9 mouse cellular contexts compared by ENCODE assay signal in the genomic region with DNA sequence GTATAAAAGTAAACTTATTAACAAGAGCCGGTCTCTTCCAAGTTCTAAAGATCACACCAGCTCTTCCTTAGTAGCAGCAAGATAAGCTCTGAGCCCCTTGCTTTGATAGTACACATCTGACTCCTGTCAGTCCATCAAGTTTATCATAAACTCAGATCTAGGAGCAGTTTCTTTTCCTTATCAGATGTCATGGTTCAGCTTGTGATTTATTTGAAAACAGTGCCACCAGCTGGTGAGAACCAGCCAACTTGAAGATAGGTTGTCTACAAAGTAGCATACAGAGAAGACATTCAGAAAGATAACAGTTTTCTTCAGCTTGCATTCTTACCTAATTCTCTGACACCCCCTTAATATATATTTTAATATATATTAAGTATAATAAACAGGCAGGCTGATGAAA. TPM values are rescaled to one million over a fixed set of nuclear protein-coding genes. Genes with fewer than 3 reads are reported as not detected.
DNase-seq lines count a peak whose midpoint lies in the region; ATAC-seq lines count a peak whose summit lies in the region.
"Had no signal": no experiment of that assay in that cellular context is flagged by ENCODE, and none has a peak within 500 bp of the region (broad histone marks: within the 10 kb centered on the region; RNA-seq: fewer than 3 reads in every experiment).

No protein-coding gene starts in this region.

- H3K4me2 ChIP-seq in forebrain, embryonic 16.5 days (ENCODE audit: low read length) = no peak overlapping the region
- H3K4me2 ChIP-seq in forebrain, embryonic 13.5 days = no peak overlapping the region
- H3K4me2 ChIP-seq: midbrain, embryonic 12.5 days had no signal

- ATAC-seq in forebrain, embryonic 16.5 days = 0 out of 2 replicates have a peak, but pooled peaks have one; percentile 33
- ATAC-seq in forebrain, embryonic 13.5 days = no peak

- H3K4me3 ChIP-seq in forebrain, embryonic 16.5 days (replicated peaks; ENCODE audit: low read length) = no peak overlapping the region
- no peak overlapping the region for H3K4me3 ChIP-seq in forebrain, embryonic 13.5 days
- H3K4me3 ChIP-seq: midbrain, embryonic 12.5 days had no signal

- no peaks in the 10 kb centered on the region for H3K27me3 ChIP-seq in forebrain, embryonic 16.5 days (replicated peaks; ENCODE audit: control insufficient read depth, insufficient read depth, low read length)
- H3K27me3 ChIP-seq in forebrain, embryonic 13.5 days = no peaks in the 10 kb centered on the region
- H3K27me3 ChIP-seq: midbrain, embryonic 12.5 days had no signal

- H3K36me3 ChIP-seq in forebrain, embryonic 16.5 days (ENCODE audit: control insufficient read depth, insufficient read depth) = 0 out of 2 replicates have a peak, but pooled peaks cover 2% of the 10 kb centered on the region
- H3K36me3 ChIP-seq in forebrain, embryonic 13.5 days (ENCODE audit: poor library complexity, severe bottlenecking) = peaks cover 31% of the 10 kb centered on the region

- H3K9me3 ChIP-seq in forebrain, embryonic 16.5 days (ENCODE audit: control insufficient read depth, low read length) = no peaks in the 10 kb centered on the region
- H3K9me3 ChIP-seq in forebrain, embryonic 13.5 days (replicated peaks) = no peaks in the 10 kb centered on the region
- H3K9me3 ChIP-seq: midbrain, embryonic 12.5 days had no signal

- 0 out of 2 replicates have a peak, but pooled peaks cover 3% of the 10 kb centered on the region for H3K4me1 ChIP-seq in forebrain, embryonic 16.5 days (replicated peaks; ENCODE audit: control insufficient read depth, insufficient read depth, low read length)
- peaks cover 9% of the 10 kb centered on the region for H3K4me1 ChIP-seq in forebrain, embryonic 13.5 days

- 84% methylated on average over 1 of the region's 1 CpGs for WGBS in forebrain, embryonic 16.5 days
- 91% methylated on average over 1 of the region's 1 CpGs for WGBS in forebrain, embryonic 13.5 days

- DNase-seq in 3T3-L1 (ENCODE audit: low read depth, low spot score) = peak; percentile 82
- DNase-seq in adrenal gland, adult 8-10 months = peak; percentile 26
- DNase-seq in fibroblast of lung, adult 2 months (ENCODE audit: low read depth) = peak; percentile 38
- DNase-seq in kidney, postnatal 36 days = peak; percentile 62 to 84
- DNase-seq in lung, postnatal 25 days (ENCODE audit: low spot score) = peak; percentile 69
- peak; percentile 66 for DNase-seq in thymus, postnatal 14 days

- H3K27ac ChIP-seq in forebrain, embryonic 16.5 days (ENCODE audit: low read length) = no peak overlapping the region
- H3K27ac ChIP-seq in forebrain, embryonic 13.5 days = no peak overlapping the region
- H3K27ac ChIP-seq: midbrain, embryonic 12.5 days had no signal

- no peak overlapping the region for H3K9ac ChIP-seq in forebrain, embryonic 16.5 days (replicated peaks; ENCODE audit: low read depth, low read length)
- H3K9ac ChIP-seq in forebrain, embryonic 13.5 days = no peak overlapping the region
- H3K9ac ChIP-seq: midbrain, embryonic 12.5 days had no signal

RNA-seq across cellular contexts. Expression of a gene that starts 37.4 kb away (rescaled TPM):
- 66.2 and 66.8 TPM in 2 replicates for polyA plus RNA-seq in forebrain, embryonic 16.5 days (2015; fragmentation: Nextera tagmentation; extraction: Ambion mirVana)
- 88.1 and 97.0 TPM in 2 replicates for polyA plus RNA-seq in forebrain, embryonic 13.5 days (2015; fragmentation: Nextera tagmentation; extraction: Ambion mirVana)
- total RNA-seq in adrenal gland, adult 8-10 months (2022) = 100 to 1,000 TPM in 2 of 4 experiments, 10 to 100 TPM in 2; 89.8 to 123 (median 98.0) TPM

Comparison
In these comparisons a context has a peak if more than half of its experiments do, and no peak if none do; other contexts are left out.
1. DNase-seq: peak in every context shown above with its lines; median percentile 82 in 3T3-L1; 73 in kidney, postnatal 36 days; 69 in lung, postnatal 25 days; 66 in thymus, postnatal 14 days; 38 in fibroblast of lung, adult 2 months; 26 in adrenal gland, adult 8-10 months.